Mouse (Mus musculus) induced T-regulatory cell, adult 2 months (primary cell): ENCODE data around the gene Sfn.

Experiments used
- DNase-seq: peaks from one replicate; pipeline ENCODE4 v3.0.0-alpha.2; 2012; ENCODE audit warnings: low read depth

Sfn gene

GRCm38 (mm10) chr4:133619473-133620136 lies 17.6 kb upstream of the Sfn start:
- peak; percentile 82 for DNase-seq

- DNase-seq = no peak
Observed at GRCm38 (mm10) chr4:133617936-133618335, 16.0 kb upstream of the Sfn start.

GRCm38 (mm10) chr4:133615416-133615815 lies 13.4 kb upstream of the Sfn start:
- DNase-seq = no peak

- no peak for DNase-seq
Observed at GRCm38 (mm10) chr4:133614274-133614761, 12.3 kb upstream of the Sfn start.

GRCm38 (mm10) chr4:133613867-133614266 lies 11.9 kb upstream of the Sfn start:
- no peak for DNase-seq

- DNase-seq = no peak
Observed at GRCm38 (mm10) chr4:133613026-133613425, 11.1 kb upstream of the Sfn start.

- peak; percentile 47 for DNase-seq
Observed at GRCm38 (mm10) chr4:133612416-133612815, 10.4 kb upstream of the Sfn start.

GRCm38 (mm10) chr4:133611815-133612214 lies 9.8 kb upstream of the Sfn start:
- DNase-seq = peak; percentile 70

GRCm38 (mm10) chr4:133609719-133610118 lies 7.8 kb upstream of the Sfn start:
- peak; percentile 89 for DNase-seq

GRCm38 (mm10) chr4:133607284-133607683 lies 5.3 kb upstream of the Sfn start:
- DNase-seq = no peak

- no peak for DNase-seq
Observed at GRCm38 (mm10) chr4:133605330-133605729, 3.4 kb upstream of the Sfn start.

- no peak for DNase-seq
Observed at GRCm38 (mm10) chr4:133604856-133605255, 2.9 kb upstream of the Sfn start.

GRCm38 (mm10) chr4:133604175-133604574 lies 2.2 kb upstream of the Sfn start:
- DNase-seq = no peak

- DNase-seq = no peak
Observed at GRCm38 (mm10) chr4:133603056-133603455, 1.1 kb upstream of the Sfn start.

GRCm38 (mm10) chr4:133600306-133600705 lies 1.7 kb downstream of the Sfn start:
- DNase-seq = peak; percentile 56

- peak; percentile 91 for DNase-seq
Observed at GRCm38 (mm10) chr4:133599571-133600073, 2.3 kb downstream of the Sfn start.

GRCm38 (mm10) chr4:133599116-133599515 lies 2.9 kb downstream of the Sfn start:
- DNase-seq = no peak

GRCm38 (mm10) chr4:133598616-133599015 lies 3.4 kb downstream of the Sfn start:
- DNase-seq = no peak

- DNase-seq = no peak
Observed at GRCm38 (mm10) chr4:133596084-133596483, 5.9 kb downstream of the Sfn start.

- DNase-seq = no peak
Observed at GRCm38 (mm10) chr4:133595538-133595937, 6.4 kb downstream of the Sfn start.

GRCm38 (mm10) chr4:133592570-133592969 lies 9.4 kb downstream of the Sfn start:
- peak; percentile 88 for DNase-seq

- DNase-seq = peak; percentile 96
Observed at GRCm38 (mm10) chr4:133584059-133584951, 17.7 kb downstream of the Sfn start, which contains the start of gene Gpn2. Gene Gpn2 (plus strand): TSS chr4:133584362.

- no peak for DNase-seq
Observed at GRCm38 (mm10) chr4:133583690-133584058, 18.3 kb downstream of the Sfn start.
